Mouse (Mus musculus): Measurements from ENCODE around the gene Arid5b. TPM values are rescaled to one million over a fixed set of nuclear protein-coding genes. Genes with fewer than 3 reads are reported as not detected.

Arid5b gene
- polyA plus RNA-seq, 1 experiment from 2014 or later = 12.6 TPM

- Histone ChIP-seq H3K9ac (no peak overlapping the region), H3K4me2 (no peak overlapping the region), H3K4me1 (no peaks in the 10 kb centered on the region), H3K9me3 (replicated peaks) (no peaks in the 10 kb centered on the region), H3K4me3 (no peak overlapping the region), H3K36me3 (ENCODE audit: poor library complexity, severe bottlenecking) (peaks cover 26% of the 10 kb centered on the region), H3K27me3 (no peaks in the 10 kb centered on the region), H3K27ac (no peak overlapping the region)
- no peak for ATAC-seq
- WGBS = 44% methylated on average over 3 of the region's 3 CpGs
These were observed 185.0 kb downstream of the Arid5b start for GRCm38 (mm10) chr10:68093496-68093895.

GRCm38 (mm10) chr10:68091840-68092239 is 186.7 kb downstream of the Arid5b start:
- Histone ChIP-seq H3K36me3 (ENCODE audit: poor library complexity, severe bottlenecking) (peaks cover 10% of the 10 kb centered on the region), H3K4me2 (no peak overlapping the region), H3K4me3 (no peak overlapping the region), H3K27ac (no peak overlapping the region), H3K4me1 (no peaks in the 10 kb centered on the region), H3K27me3 (no peaks in the 10 kb centered on the region), H3K9ac (no peak overlapping the region), H3K9me3 (replicated peaks) (no peaks in the 10 kb centered on the region)
- WGBS = 89% methylated on average over 4 of the region's 4 CpGs
- no peak for ATAC-seq

GRCm38 (mm10) chr10:68091011-68091410 is 187.5 kb downstream of the Arid5b start:
- Histone ChIP-seq H3K9me3 (replicated peaks) (no peaks in the 10 kb centered on the region), H3K27ac (no peak overlapping the region), H3K4me3 (no peak overlapping the region), H3K4me1 (no peaks in the 10 kb centered on the region), H3K27me3 (no peaks in the 10 kb centered on the region), H3K4me2 (no peak overlapping the region), H3K9ac (no peak overlapping the region), H3K36me3 (ENCODE audit: poor library complexity, severe bottlenecking) (peaks cover 2% of the 10 kb centered on the region; the same call in 1 of the 2 replicates)
- WGBS = 87% methylated on average over 11 of the region's 11 CpGs
- no peak for ATAC-seq

GRCm38 (mm10) chr10:68090544-68090943 is 188.0 kb downstream of the Arid5b start:
- no peak overlapping the region for H3K4me2 ChIP-seq
- ATAC-seq = no peak
- H3K9me3 ChIP-seq (replicated peaks) = no peaks in the 10 kb centered on the region
- H3K4me3 ChIP-seq = no peak overlapping the region
- H3K9ac ChIP-seq = no peak overlapping the region
- no peaks in the 10 kb centered on the region for H3K36me3 ChIP-seq (ENCODE audit: poor library complexity, severe bottlenecking)
- H3K4me1 ChIP-seq = no peaks in the 10 kb centered on the region
- no peak overlapping the region for H3K27ac ChIP-seq
- H3K27me3 ChIP-seq = no peaks in the 10 kb centered on the region
- 89% methylated on average over 3 of the region's 3 CpGs for WGBS

- ATAC-seq = no peak
- H3K4me3 ChIP-seq = no peak overlapping the region
- no peaks in the 10 kb centered on the region for H3K36me3 ChIP-seq (ENCODE audit: poor library complexity, severe bottlenecking)
- 84% methylated on average over 4 of the region's 4 CpGs for WGBS
- no peak overlapping the region for H3K9ac ChIP-seq
- H3K27me3 ChIP-seq = no peaks in the 10 kb centered on the region
- no peaks in the 10 kb centered on the region for H3K9me3 ChIP-seq (replicated peaks)
- no peak overlapping the region for H3K27ac ChIP-seq
- H3K4me1 ChIP-seq = no peaks in the 10 kb centered on the region
- no peak overlapping the region for H3K4me2 ChIP-seq
These were observed 188.4 kb downstream of the Arid5b start for GRCm38 (mm10) chr10:68090197-68090535.

- Histone ChIP-seq H3K27me3 (no peaks in the 10 kb centered on the region), H3K27ac (no peak overlapping the region), H3K9me3 (replicated peaks) (no peaks in the 10 kb centered on the region), H3K4me2 (no peak overlapping the region), H3K4me3 (no peak overlapping the region), H3K9ac (no peak overlapping the region), H3K4me1 (no peaks in the 10 kb centered on the region), H3K36me3 (ENCODE audit: poor library complexity, severe bottlenecking) (no peaks in the 10 kb centered on the region)
- ATAC-seq = no peak
- 74% methylated on average over 15 of the region's 15 CpGs for WGBS
These were observed 188.9 kb downstream of the Arid5b start for GRCm38 (mm10) chr10:68089435-68090196.

- Histone ChIP-seq H3K27ac (no peak overlapping the region), H3K27me3 (no peaks in the 10 kb centered on the region), H3K9ac (no peak overlapping the region), H3K4me2 (no peak overlapping the region), H3K36me3 (ENCODE audit: poor library complexity, severe bottlenecking) (no peaks in the 10 kb centered on the region), H3K9me3 (replicated peaks) (no peaks in the 10 kb centered on the region), H3K4me1 (peaks cover 6% of the 10 kb centered on the region; the same call in 1 of the 2 replicates), H3K4me3 (no peak overlapping the region)
- 82% methylated on average over 3 of the region's 3 CpGs for WGBS
- ATAC-seq = no peak
These were observed 190.8 kb downstream of the Arid5b start for GRCm38 (mm10) chr10:68087722-68088121.

- no peak overlapping the region for H3K9ac ChIP-seq
- H3K4me2 ChIP-seq = no peak overlapping the region
- H3K9me3 ChIP-seq (replicated peaks) = no peaks in the 10 kb centered on the region
- H3K4me1 ChIP-seq = peaks cover 6% of the 10 kb centered on the region; the same call in 1 of the 2 replicates
- no peaks in the 10 kb centered on the region for H3K27me3 ChIP-seq
- WGBS = 81% methylated on average over 4 of the region's 4 CpGs
- H3K36me3 ChIP-seq (ENCODE audit: poor library complexity, severe bottlenecking) = no peaks in the 10 kb centered on the region
- no peak overlapping the region for H3K4me3 ChIP-seq
- no peak overlapping the region for H3K27ac ChIP-seq
- ATAC-seq = no peak
These were observed 191.6 kb downstream of the Arid5b start for GRCm38 (mm10) chr10:68086973-68087372.

- Histone ChIP-seq H3K9ac (no peak overlapping the region), H3K36me3 (ENCODE audit: poor library complexity, severe bottlenecking) (no peaks in the 10 kb centered on the region), H3K4me3 (no peak overlapping the region), H3K4me1 (peaks cover 6% of the 10 kb centered on the region; the same call in 1 of the 2 replicates), H3K27me3 (no peaks in the 10 kb centered on the region), H3K4me2 (no peak overlapping the region), H3K9me3 (replicated peaks) (no peaks in the 10 kb centered on the region), H3K27ac (no peak overlapping the region)
- no peak for ATAC-seq
- WGBS = 87% methylated on average over 4 of the region's 4 CpGs
These were observed 193.0 kb downstream of the Arid5b start for GRCm38 (mm10) chr10:68085574-68085973.

- WGBS = 82% methylated on average over 6 of the region's 6 CpGs
These were observed 196.8 kb downstream of the Arid5b start for GRCm38 (mm10) chr10:68081712-68082111.

GRCm38 (mm10) chr10:68079910-68080670 is 198.4 kb downstream of the Arid5b start:
- 89% methylated on average over 10 of the region's 10 CpGs for WGBS
- Histone ChIP-seq H3K4me2 (no peak overlapping the region), H3K4me3 (no peak overlapping the region), H3K27ac (no peak overlapping the region), H3K9me3 (replicated peaks) (no peaks in the 10 kb centered on the region), H3K36me3 (ENCODE audit: poor library complexity, severe bottlenecking) (no peaks in the 10 kb centered on the region), H3K9ac (no peak overlapping the region), H3K27me3 (no peaks in the 10 kb centered on the region), H3K4me1 (peaks cover 6% of the 10 kb centered on the region; the same call in 1 of the 2 replicates)
- ATAC-seq = no peak

More at GRCm38 (mm10) chr10:68081712-68082111, 196.8 kb downstream of the Arid5b start:
- Histone ChIP-seq H3K27me3 (no peaks in the 10 kb centered on the region), H3K27ac (no peak overlapping the region), H3K4me2 (no peak overlapping the region), H3K4me3 (no peak overlapping the region), H3K36me3 (ENCODE audit: poor library complexity, severe bottlenecking) (no peaks in the 10 kb centered on the region), H3K4me1 (peaks cover 6% of the 10 kb centered on the region; the same call in 1 of the 2 replicates), H3K9ac (no peak overlapping the region), H3K9me3 (replicated peaks) (no peaks in the 10 kb centered on the region)
- no peak for ATAC-seq

- Histone ChIP-seq H3K27ac (no peak overlapping the region), H3K4me1 (no peaks in the 10 kb centered on the region), H3K36me3 (ENCODE audit: poor library complexity, severe bottlenecking) (no peaks in the 10 kb centered on the region), H3K9ac (no peak overlapping the region), H3K4me2 (no peak overlapping the region), H3K9me3 (replicated peaks) (no peaks in the 10 kb centered on the region), H3K4me3 (no peak overlapping the region), H3K27me3 (no peaks in the 10 kb centered on the region)
- 96% methylated on average over 3 of the region's 3 CpGs for WGBS
- no peak for ATAC-seq
These were observed 199.8 kb downstream of the Arid5b start for GRCm38 (mm10) chr10:68078708-68079107.
